Mouse (Mus musculus) adipose tissue, adult 10 weeks (tissue): Measurements from ENCODE around the gene Col17a1. TPM values are rescaled to one million over a fixed set of nuclear protein-coding genes. Genes with fewer than 3 reads are reported as not detected.

ENCODE experiments used
- polyA plus RNA-seq: library from polyadenylated mRNA; stranded (reverse); fragments of 350-450 nt; fragmentation: Illumina TruSeq; extraction: RNeasy Lipid Tissue Mini Kit (QIAGEN cat#74804); gene quantifications from one replicate; pipeline ENCODE4 v1.2.3, GENCODE M21; 2014; ENCODE audit warnings: low read depth, low replicate concordance

Gene Col17a1
- polyA plus RNA-seq: 5.8 TPM

GRCm38 (mm10) chr19:47691994-47692393 lies at the start of gene Col17a1:
Gene Col17a1 (minus strand): TSS chr19:47692094.

GRCm38 (mm10) chr19:47731071-47731881 lies 39.4 kb upstream of the Col17a1 start, which contains the start of gene Sfr1:
Gene Sfr1 (plus strand): TSS chr19:47731682.

Other genes starting within 250 kb of the Col17a1 start
- gene Sh3pxd2a, start 227.7 kb downstream of the Col17a1 start, polyA plus RNA-seq: 89.2 TPM
- 11.5 TPM for gene Stn1, start 154.6 kb downstream of the Col17a1 start, polyA plus RNA-seq
- gene Slk, start 112.4 kb downstream of the Col17a1 start, polyA plus RNA-seq: 25.9 TPM
- gene Sfr1, start 39.6 kb upstream of the Col17a1 start, polyA plus RNA-seq: 60.6 TPM
- 39.4 TPM for gene Gsto1, start 162.9 kb upstream of the Col17a1 start, polyA plus RNA-seq
- 7.2 TPM for gene Gsto2, start 173.4 kb upstream of the Col17a1 start, polyA plus RNA-seq
- 6.1 TPM for gene Cfap43, start 227.2 kb upstream of the Col17a1 start, polyA plus RNA-seq
- gene Itprip, start 227.2 kb upstream of the Col17a1 start, polyA plus RNA-seq: 3.5 TPM
- gene Cfap58, start 245.6 kb upstream of the Col17a1 start, polyA plus RNA-seq: 3.3 TPM